Mouse (Mus musculus): ENCODE data around the gene 5730596B20Rik. TPM values are rescaled to one million over a fixed set of nuclear protein-coding genes. Genes with fewer than 3 reads are reported as not detected.

The 5730596B20Rik gene
- polyA plus RNA-seq, 1 experiment: 0.07 TPM

DNA sequence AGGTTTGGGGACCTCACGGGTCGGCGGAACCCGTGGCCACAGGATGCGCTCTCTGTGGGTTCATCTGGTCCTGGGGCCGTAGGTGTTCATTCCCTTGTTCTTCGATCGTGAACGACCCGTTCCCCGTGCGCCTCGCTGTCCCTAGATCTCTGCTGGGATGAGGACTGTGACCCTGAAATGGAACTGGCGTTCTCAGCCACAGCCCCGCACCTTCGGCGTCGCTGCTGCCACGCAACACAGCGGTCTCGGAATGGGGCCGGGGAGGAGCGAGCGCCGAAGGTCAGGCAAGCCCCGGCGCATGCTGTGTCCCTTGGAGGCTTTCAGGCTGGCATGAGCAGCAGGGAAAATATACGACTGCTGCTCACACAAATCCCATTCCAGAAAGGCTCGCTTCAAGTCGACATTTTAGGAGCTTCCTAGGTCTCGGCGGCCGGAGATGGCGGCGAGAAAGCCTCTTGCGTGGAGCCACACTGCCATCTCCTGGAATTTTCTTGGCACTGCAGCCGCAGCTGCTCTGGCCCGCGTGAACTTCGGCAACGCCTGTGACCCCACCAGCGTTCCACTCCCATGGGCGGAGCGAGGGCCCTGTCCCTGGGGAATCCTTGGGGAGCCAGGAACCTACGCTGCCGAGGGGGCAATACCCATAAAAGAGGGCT is 44.2 kb downstream of the 5730596B20Rik start, which contains the start of gene Hoxa7:
Gene Hoxa7 (minus strand): TSS at position 518 of the 656 bp plus-strand sequence.
- Histone ChIP-seq H3K79me3 (ENCODE audit: low read depth) (peaks cover 30% of the 10 kb centered on the region), H3K36me3 (ENCODE audit: control insufficient read depth, insufficient read depth) (peaks cover 11% of the 10 kb centered on the region), H3K4me3 (ENCODE audit: insufficient read depth, poor library complexity, severe bottlenecking) (peak within 1 kb of the TSS; percentile 76), H3ac (ENCODE audit: control insufficient read depth, insufficient read length, low read depth) (peak within 1 kb of the TSS; percentile 92), H3K27me3 (ENCODE audit: control insufficient read depth, insufficient read depth, insufficient read length) (no peaks in the 10 kb centered on the region), H3K79me2 (ENCODE audit: control insufficient read depth, insufficient read depth) (peaks cover 65% of the 10 kb centered on the region)
- TF ChIP-seq MYOD1 (IDR thresholded peaks at IDR 0.05; ENCODE audit: control insufficient read depth, insufficient read length, low read depth) (peak; percentile 40), CTCF (IDR thresholded peaks at IDR 0.05; ENCODE audit: control insufficient read depth, insufficient read depth, insufficient read length) (peak; percentile 94), CEBPB (IDR thresholded peaks at IDR 0.05; ENCODE audit: low read depth) (no peak), MYOG (IDR thresholded peaks at IDR 0.05; ENCODE audit: control insufficient read depth, extremely low read depth, insufficient read length) (no peak), MAX (IDR thresholded peaks at IDR 0.05) (peak; percentile 42), FOSL1 (IDR thresholded peaks at IDR 0.05; ENCODE audit: insufficient read depth, low read length, poor library complexity, severe bottlenecking) (no peak), USF1 (IDR thresholded peaks at IDR 0.05; ENCODE audit: low read depth) (no peak)

- peak overlapping the region; percentile 55 for H3ac ChIP-seq (ENCODE audit: control insufficient read depth, insufficient read length, low read depth)
- peaks cover 11% of the 10 kb centered on the region for H3K36me3 ChIP-seq (ENCODE audit: control insufficient read depth, insufficient read depth)
- no peaks in the 10 kb centered on the region for H3K27me3 ChIP-seq (ENCODE audit: control insufficient read depth, insufficient read depth, insufficient read length)
- peak overlapping the region; percentile 76 for H3K4me3 ChIP-seq (ENCODE audit: insufficient read depth, poor library complexity, severe bottlenecking)
- H3K79me3 ChIP-seq (ENCODE audit: low read depth): peaks cover 34% of the 10 kb centered on the region
- TF ChIP-seq MYOG (IDR thresholded peaks at IDR 0.05; ENCODE audit: control insufficient read depth, extremely low read depth, insufficient read length): no peak
- no peak for TF ChIP-seq MYOD1 (IDR thresholded peaks at IDR 0.05; ENCODE audit: control insufficient read depth, insufficient read length, low read depth)
- peak; percentile 15 for TF ChIP-seq CTCF (IDR thresholded peaks at IDR 0.05; ENCODE audit: control insufficient read depth, insufficient read depth, insufficient read length)
- TF ChIP-seq CEBPB (IDR thresholded peaks at IDR 0.05; ENCODE audit: low read depth): no peak
- no peak for TF ChIP-seq FOSL1 (IDR thresholded peaks at IDR 0.05; ENCODE audit: insufficient read depth, low read length, poor library complexity, severe bottlenecking)
- no peak for TF ChIP-seq USF1 (IDR thresholded peaks at IDR 0.05; ENCODE audit: low read depth)
- no peak for TF ChIP-seq MAX (IDR thresholded peaks at IDR 0.05)
- peaks cover 65% of the 10 kb centered on the region for H3K79me2 ChIP-seq (ENCODE audit: control insufficient read depth, insufficient read depth)
Measured at GRCm38 (mm10) chr6:52221993-52222685, 44.8 kb downstream of the 5730596B20Rik start.

GRCm38 (mm10) chr6:52222729-52223128 is 45.4 kb downstream of the 5730596B20Rik start:
- Histone ChIP-seq H3ac (ENCODE audit: control insufficient read depth, insufficient read length, low read depth) (peak overlapping the region; percentile 73), H3K36me3 (ENCODE audit: control insufficient read depth, insufficient read depth) (peaks cover 11% of the 10 kb centered on the region), H3K79me2 (ENCODE audit: control insufficient read depth, insufficient read depth) (peaks cover 70% of the 10 kb centered on the region), H3K4me3 (ENCODE audit: insufficient read depth, poor library complexity, severe bottlenecking) (peak overlapping the region; percentile 76), H3K79me3 (ENCODE audit: low read depth) (peaks cover 40% of the 10 kb centered on the region), H3K27me3 (ENCODE audit: control insufficient read depth, insufficient read depth, insufficient read length) (no peaks in the 10 kb centered on the region)
- TF ChIP-seq MAX (IDR thresholded peaks at IDR 0.05): no peak

- TF ChIP-seq FOSL1 (IDR thresholded peaks at IDR 0.05; ENCODE audit: insufficient read depth, low read length, poor library complexity, severe bottlenecking) (no peak), CEBPB (IDR thresholded peaks at IDR 0.05; ENCODE audit: low read depth) (no peak), MYOD1 (IDR thresholded peaks at IDR 0.05; ENCODE audit: control insufficient read depth, insufficient read length, low read depth) (no peak), MAX (IDR thresholded peaks at IDR 0.05) (no peak), CTCF (IDR thresholded peaks at IDR 0.05; ENCODE audit: control insufficient read depth, insufficient read depth, insufficient read length) (no peak), MYOG (IDR thresholded peaks at IDR 0.05; ENCODE audit: control insufficient read depth, extremely low read depth, insufficient read length) (no peak), USF1 (IDR thresholded peaks at IDR 0.05; ENCODE audit: low read depth) (no peak)
- H3ac ChIP-seq (ENCODE audit: control insufficient read depth, insufficient read length, low read depth): peak overlapping the region; percentile 66
- peaks cover 52% of the 10 kb centered on the region for H3K79me3 ChIP-seq (ENCODE audit: low read depth)
- H3K27me3 ChIP-seq (ENCODE audit: control insufficient read depth, insufficient read depth, insufficient read length): no peaks in the 10 kb centered on the region
- peaks cover 83% of the 10 kb centered on the region for H3K79me2 ChIP-seq (ENCODE audit: control insufficient read depth, insufficient read depth)
- peaks cover 11% of the 10 kb centered on the region for H3K36me3 ChIP-seq (ENCODE audit: control insufficient read depth, insufficient read depth)
- H3K4me3 ChIP-seq (ENCODE audit: insufficient read depth, poor library complexity, severe bottlenecking): peak overlapping the region; percentile 76
Measured at GRCm38 (mm10) chr6:52223939-52224760, 46.9 kb downstream of the 5730596B20Rik start.

DNA sequence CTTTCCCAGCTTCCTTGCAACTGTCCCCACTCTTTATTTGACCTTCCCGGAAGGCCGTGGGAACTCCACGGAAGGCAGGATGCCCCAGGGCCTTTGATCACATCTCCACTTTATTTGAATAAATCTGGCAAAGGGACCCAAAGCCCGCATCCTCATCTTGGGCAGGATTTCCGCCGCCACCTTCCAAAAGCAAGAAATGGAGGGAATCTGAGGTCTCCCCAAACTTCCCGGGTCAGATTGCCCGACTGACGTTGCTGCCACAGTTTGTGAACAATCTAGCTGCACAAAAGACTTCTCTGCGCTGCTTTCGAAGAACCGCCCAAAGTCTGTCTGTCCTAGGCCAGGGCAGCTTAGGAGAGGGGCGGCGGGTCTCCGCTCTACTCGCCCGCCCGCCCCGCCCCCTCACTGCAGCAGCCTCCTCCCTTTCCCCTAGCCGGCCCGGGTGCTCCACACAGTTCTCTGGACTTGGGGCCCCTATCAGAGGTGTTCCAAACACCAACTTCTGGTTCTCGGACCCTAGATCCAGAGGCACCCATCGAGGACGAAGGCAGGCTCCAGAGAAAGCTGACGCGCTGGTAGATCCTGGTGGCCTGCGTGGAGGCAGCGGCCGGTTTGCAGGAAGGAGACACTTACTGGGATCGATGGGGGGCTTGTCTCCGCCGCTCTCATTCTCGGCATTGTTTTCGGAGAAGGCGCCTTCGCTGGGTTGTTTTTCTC is 47.8 kb downstream of the 5730596B20Rik start:
- TF ChIP-seq CTCF (IDR thresholded peaks at IDR 0.05; ENCODE audit: control insufficient read depth, insufficient read depth, insufficient read length): no peak
- TF ChIP-seq MYOD1 (IDR thresholded peaks at IDR 0.05; ENCODE audit: control insufficient read depth, insufficient read length, low read depth): no peak
- no peak for TF ChIP-seq MAX (IDR thresholded peaks at IDR 0.05)
- TF ChIP-seq USF1 (IDR thresholded peaks at IDR 0.05; ENCODE audit: low read depth): no peak
- no peak for TF ChIP-seq FOSL1 (IDR thresholded peaks at IDR 0.05; ENCODE audit: insufficient read depth, low read length, poor library complexity, severe bottlenecking)
- TF ChIP-seq MYOG (IDR thresholded peaks at IDR 0.05; ENCODE audit: control insufficient read depth, extremely low read depth, insufficient read length): no peak
- TF ChIP-seq CEBPB (IDR thresholded peaks at IDR 0.05; ENCODE audit: low read depth): no peak
- peaks cover 60% of the 10 kb centered on the region for H3K79me3 ChIP-seq (ENCODE audit: low read depth)
- peaks cover 11% of the 10 kb centered on the region for H3K36me3 ChIP-seq (ENCODE audit: control insufficient read depth, insufficient read depth)
- peak overlapping the region; percentile 76 for H3K4me3 ChIP-seq (ENCODE audit: insufficient read depth, poor library complexity, severe bottlenecking)
- H3K79me2 ChIP-seq (ENCODE audit: control insufficient read depth, insufficient read depth): peaks cover 83% of the 10 kb centered on the region
- no peaks in the 10 kb centered on the region for H3K27me3 ChIP-seq (ENCODE audit: control insufficient read depth, insufficient read depth, insufficient read length)
- H3ac ChIP-seq (ENCODE audit: control insufficient read depth, insufficient read length, low read depth): peak overlapping the region; percentile 98
